Mouse (Mus musculus) lung, adult 2 months (tissue): ENCODE results near the gene Ugt1a10.
"Not testable (repeated sequence)": the region's sequence is repeated elsewhere in the genome, so short reads cannot be mapped to it uniquely, and the experiment has no call there.

Experiments used
- CTCF ChIP-seq: fragments of 200-500 bp; IDR thresholded peaks from 2 replicates; pipeline ENCODE4 v1.5.1; 2011; ENCODE audit warnings: mild to moderate bottlenecking, low read length, control low read depth; ENCODE audit not compliant: insufficient read depth
- POLR2A ChIP-seq: fragments of 200-500 bp; IDR thresholded peaks from 2 replicates; pipeline ENCODE4 v1.6.1; 2011; ENCODE audit warnings: low read depth, mild to moderate bottlenecking, control low read depth, low read length, borderline replicate concordance; ENCODE audit errors: extremely low read depth

- TF ChIP-seq CTCF, POLR2A: not testable (repeated sequence)
Measured at GRCm38 (mm10) chr1:88129091-88129490, 73.9 kb downstream of the Ugt1a10 start.
